In genomic region chr2:167776251-167777168, GRCm38 (mm10) we compare ENCODE assay signal across 8 mouse cellular contexts.
DNase-seq lines count a peak whose midpoint lies in the region; ATAC-seq lines count a peak whose summit lies in the region.

No protein-coding gene starts in this region.

- peaks cover 53% of the 10 kb centered on the region for H3K4me1 ChIP-seq in embryonic facial prominence, embryonic 13.5 days
- peaks cover 60% of the 10 kb centered on the region for H3K4me1 ChIP-seq in limb, embryonic 10.5 days
- peaks cover 25% of the 10 kb centered on the region for H3K4me1 ChIP-seq in neural tube, embryonic 13.5 days (replicated peaks)

- no peak overlapping the region; the same call in 1 of the 2 replicates for H3K9ac ChIP-seq in embryonic facial prominence, embryonic 13.5 days
- no peak overlapping the region for H3K9ac ChIP-seq in neural tube, embryonic 13.5 days

- DNase-seq in kidney, postnatal 10 days = peak; percentile 36
- DNase-seq in kidney, postnatal 36 days = no peak
- no peak for DNase-seq in limb, embryonic 10.5 days (ENCODE audit: low spot score)
- DNase-seq in layer of hippocampus, adult 18-20 months (ENCODE audit: low spot score in 2 of 2) = no peak
- no peak for DNase-seq in thymus, postnatal 10 days (ENCODE audit: low spot score in 2 of 2)
- DNase-seq in gastrocnemius, postnatal 14 days = no peak

- no peaks in the 10 kb centered on the region for H3K9me3 ChIP-seq in embryonic facial prominence, embryonic 13.5 days
- no peaks in the 10 kb centered on the region for H3K9me3 ChIP-seq in limb, embryonic 10.5 days (replicated peaks)
- no peaks in the 10 kb centered on the region for H3K9me3 ChIP-seq in neural tube, embryonic 13.5 days

- intact Hi-C loops in gastrocnemius, postnatal 14 days (cut with DNase I; ENCODE audit: low total_unique reads) = no loop called here

- peak overlapping the region; percentile 54 for H3K4me3 ChIP-seq in embryonic facial prominence, embryonic 13.5 days
- H3K4me3 ChIP-seq in limb, embryonic 10.5 days = peak overlapping the region; percentile 69
- H3K4me3 ChIP-seq in neural tube, embryonic 13.5 days = no peak overlapping the region

- no peaks in the 10 kb centered on the region for H3K36me3 ChIP-seq in embryonic facial prominence, embryonic 13.5 days
- H3K36me3 ChIP-seq in limb, embryonic 10.5 days = no peaks in the 10 kb centered on the region
- H3K36me3 ChIP-seq in neural tube, embryonic 13.5 days = no peaks in the 10 kb centered on the region

- H3K4me2 ChIP-seq in embryonic facial prominence, embryonic 13.5 days = peak overlapping the region; percentile 87
- peak overlapping the region; percentile 91 for H3K4me2 ChIP-seq in neural tube, embryonic 13.5 days

- H3K27me3 ChIP-seq in embryonic facial prominence, embryonic 13.5 days = no peaks in the 10 kb centered on the region
- no peaks in the 10 kb centered on the region for H3K27me3 ChIP-seq in limb, embryonic 10.5 days (ENCODE audit: low read depth, poor library complexity, severe bottlenecking)
- no peaks in the 10 kb centered on the region for H3K27me3 ChIP-seq in neural tube, embryonic 13.5 days

- WGBS in embryonic facial prominence, embryonic 13.5 days = 73% methylated on average over 24 of the region's 24 CpGs
- 85% methylated on average over 24 of the region's 24 CpGs for WGBS in limb, embryonic 10.5 days
- whole genome bisulfite sequencing in neural tube, embryonic 13.5 days = 84% methylated on average over 24 of the region's 24 CpGs

- ATAC-seq in embryonic facial prominence, embryonic 13.5 days (ENCODE audit: insufficient number of reproducible peaks, insufficient read depth, low FRiP score, low TSS enrichment, low read depth) = no peak
- ATAC-seq in neural tube, embryonic 13.5 days (ENCODE audit: low read depth) = no peak

- H3K27ac ChIP-seq in embryonic facial prominence, embryonic 13.5 days = peak overlapping the region; percentile 85
- H3K27ac ChIP-seq in limb, embryonic 10.5 days = peak overlapping the region; percentile 93
- H3K27ac ChIP-seq in neural tube, embryonic 13.5 days (replicated peaks) = no peak overlapping the region
